Mouse (Mus musculus) lung, postnatal 0 days (tissue): ENCODE results near the gene N4bp2l2. TPM values are rescaled to one million over a fixed set of nuclear protein-coding genes. Genes with fewer than 3 reads are reported as not detected.
A peak's percentile ranks its signal among the peaks of the same experiment; 100 is the strongest.

Experiments used
- ATAC-seq: fragments of 200-750 bp; cut with Nextera tagmentation; 2 replicates; pipeline ENCODE4 v1.8.0; 2017; ENCODE audit warnings: moderate library complexity
- DNase-seq: peaks from one replicate; pipeline ENCODE4 v3.0.0-alpha.2; 2016; ENCODE audit warnings: low spot score
- H3K27ac ChIP-seq: fragments of 300-500 bp; sonication (generic); 2 replicates; pipeline ENCODE4 v1.5.1; 2014; ENCODE audit warnings: antibody characterized with exemption, mild to moderate bottlenecking, low read length, mixed read lengths
- H3K27me3 ChIP-seq: fragments of 300-500 bp; sonication (generic); replicated peaks from 2 replicates; pipeline ENCODE4 v1.6.1; 2014; ENCODE audit warnings: low read length, mixed read lengths; ENCODE audit not compliant: insufficient read depth
- H3K36me3 ChIP-seq: fragments of 300-500 bp; sonication (generic); 2 replicates; pipeline ENCODE4 v1.6.1; 2014; ENCODE audit warnings: low read length, mixed read lengths; ENCODE audit not compliant: insufficient read depth
- H3K4me1 ChIP-seq: fragments of 300-500 bp; sonication (generic); 2 replicates; pipeline ENCODE4 v1.6.1; 2014; ENCODE audit warnings: antibody characterized with exemption, low read depth, low read length, mixed read lengths; ENCODE audit not compliant: insufficient read depth
- H3K4me2 ChIP-seq: fragments of 300-500 bp; sonication (generic); replicated peaks from 2 replicates; pipeline ENCODE4 v1.6.1; 2014; ENCODE audit warnings: low read depth, mild to moderate bottlenecking, low read length, moderate library complexity, mixed read lengths
- H3K4me3 ChIP-seq: fragments of 300-500 bp; sonication (generic); 2 replicates; pipeline ENCODE4 v1.5.1; 2014; ENCODE audit warnings: low read depth, low read length
- H3K9ac ChIP-seq: fragments of 300-500 bp; sonication (generic); replicated peaks from 2 replicates; pipeline ENCODE4 v1.6.1; 2014; ENCODE audit warnings: low read depth, mild to moderate bottlenecking
- H3K9me3 ChIP-seq: fragments of 300-500 bp; sonication (generic); 2 replicates; pipeline ENCODE4 v1.6.1; 2016; ENCODE audit warnings: low read length, mixed read lengths
- CTCF ChIP-seq: IDR thresholded peaks from 2 replicates; pipeline ENCODE4 v1.5.1; 2016; ENCODE audit warnings: antibody characterized with exemption, mild to moderate bottlenecking
- EP300 ChIP-seq: IDR thresholded peaks from 2 replicates; pipeline ENCODE4 v1.6.1; 2016; ENCODE audit warnings: antibody characterized with exemption, mild to moderate bottlenecking, control low read depth
- WGBS: fragments of 180-500 bp; shearing (Covaris S2); extraction: QIAGEN DNeasy Blood & Tissue Kit; methylation state at CpG from one replicate; pipeline ENCODE4 v1.1.7; 2014; 5-methylcytosine and 5-hydroxymethylcytosine counted together
- polyA plus RNA-seq: library from polyadenylated mRNA; unstranded; fragments of >200 nt; fragmentation: Nextera tagmentation; extraction: Ambion mirVana; gene quantifications from 2 replicates; pipeline ENCODE4 v1.2.1, GENCODE M21; 2015

The N4bp2l2 gene
- polyA plus RNA-seq, 1 experiment from 2014 or later, result 36.7 TPM

DNA sequence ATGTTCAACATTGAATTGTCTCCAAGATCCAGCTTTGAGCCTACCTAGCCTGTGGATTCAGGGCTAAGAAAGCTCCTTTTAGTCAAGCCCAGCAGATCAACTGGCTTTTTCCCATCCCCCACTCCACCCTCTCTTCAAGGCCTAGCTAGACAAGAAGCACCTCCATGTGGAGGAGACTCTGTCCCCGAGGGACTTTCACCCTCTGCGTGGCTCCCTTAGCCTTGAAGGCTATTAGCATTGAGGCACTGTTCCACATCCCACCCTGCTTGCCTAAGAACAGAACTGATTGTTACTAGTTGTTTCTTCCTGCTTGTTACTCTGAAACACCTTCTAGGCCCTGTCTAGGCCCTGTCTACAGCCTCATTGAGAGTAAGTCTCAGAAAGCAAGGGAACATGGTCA lies 76.0 kb downstream of the N4bp2l2 start:
- Histone ChIP-seq H3K27ac (no peak overlapping the region), H3K4me3 (no peak overlapping the region), H3K4me2 (no peak overlapping the region), H3K36me3 (no peaks in the 10 kb centered on the region), H3K27me3 (no peaks in the 10 kb centered on the region), H3K4me1 (0 out of 2 replicates have a peak, but pooled peaks cover 3% of the 10 kb centered on the region), H3K9me3 (no peaks in the 10 kb centered on the region), H3K9ac (no peak overlapping the region)
- no peak for TF ChIP-seq EP300
- TF ChIP-seq CTCF, result no peak
- WGBS, result 69% methylated on average over 2 of the region's 2 CpGs
- ATAC-seq, result no peak
- DNase-seq, result no peak

DNA sequence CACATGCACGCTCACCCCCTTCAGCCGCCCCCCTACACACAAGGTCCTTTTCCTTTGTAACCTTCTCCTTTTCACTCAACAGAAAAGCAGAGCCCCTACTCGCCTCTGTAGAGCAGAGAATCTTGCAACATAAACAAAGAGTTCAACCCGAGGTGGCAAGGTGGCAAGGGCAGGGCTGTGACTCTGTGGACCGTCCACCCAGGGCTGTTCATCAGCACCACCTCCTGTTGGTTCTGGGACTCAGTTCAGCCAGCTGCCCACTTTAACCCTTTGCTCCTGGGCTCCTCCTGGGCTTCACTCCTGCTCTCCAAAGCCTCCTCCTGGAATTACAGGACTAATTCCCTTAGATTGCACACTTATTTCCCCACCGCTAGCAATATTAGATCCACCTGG lies 81.7 kb downstream of the N4bp2l2 start:
- WGBS, result 32% methylated on average over 6 of the region's 6 CpGs
- DNase-seq (no peak), ATAC-seq (0 out of 2 replicates have a peak, but pooled peaks have one; percentile 28)
- Histone ChIP-seq H3K27me3 (no peaks in the 10 kb centered on the region), H3K27ac (no peak overlapping the region), H3K9me3 (no peaks in the 10 kb centered on the region), H3K9ac (no peak overlapping the region), H3K4me2 (no peak overlapping the region), H3K4me1 (no peaks in the 10 kb centered on the region), H3K4me3 (no peak overlapping the region), H3K36me3 (no peaks in the 10 kb centered on the region)
- TF ChIP-seq EP300, result no peak
- TF ChIP-seq CTCF, result peak; percentile 16; the same call in 1 of the 2 replicates

GRCm38 (mm10) chr5:150583622-150584336 lies 82.2 kb downstream of the N4bp2l2 start:
- peak; percentile 77 for ATAC-seq
- 48% methylated on average over 5 of the region's 5 CpGs for whole genome bisulfite sequencing
- peak; percentile 71 for DNase-seq

DNA sequence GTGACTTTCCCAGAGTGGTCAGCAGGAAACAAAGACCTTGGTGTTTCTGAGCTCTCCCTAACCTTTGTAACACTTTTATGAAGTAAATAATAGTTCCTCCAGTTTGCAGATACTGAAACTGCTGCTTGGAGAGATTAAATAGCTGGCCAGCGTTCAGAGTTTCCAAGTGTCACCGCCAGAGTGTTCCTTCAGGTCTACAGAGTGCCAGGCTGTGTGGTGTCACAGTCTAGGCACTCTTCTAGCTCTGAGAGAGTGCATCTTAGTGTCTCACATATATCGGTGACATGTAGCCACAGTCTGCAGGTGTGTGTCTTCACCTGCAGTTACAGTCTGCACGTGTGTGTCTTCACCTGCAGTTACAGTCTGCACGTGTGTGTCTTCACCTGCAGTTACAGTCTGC lies 82.8 kb downstream of the N4bp2l2 start:
- TF ChIP-seq CTCF (no peak), EP300 (no peak)
- WGBS, result 66% methylated on average over 5 of the region's 5 CpGs
- no peaks in the 10 kb centered on the region for H3K9me3 ChIP-seq
- DNase-seq (no peak), ATAC-seq (no peak)
- H3K27me3 ChIP-seq, result no peaks in the 10 kb centered on the region
- no peaks in the 10 kb centered on the region for H3K36me3 ChIP-seq
- H3K4me2 ChIP-seq, result no peak overlapping the region
- no peak overlapping the region for H3K27ac ChIP-seq
- H3K4me3 ChIP-seq, result no peak overlapping the region
- peaks cover 7% of the 10 kb centered on the region; the same call in 1 of the 2 replicates for H3K4me1 ChIP-seq
- no peak overlapping the region for H3K9ac ChIP-seq

More at GRCm38 (mm10) chr5:150583622-150584336, 82.2 kb downstream of the N4bp2l2 start:
- no peak overlapping the region for H3K27ac ChIP-seq
- no peak overlapping the region for H3K4me3 ChIP-seq
- TF ChIP-seq CTCF (no peak), EP300 (no peak)
- no peak overlapping the region for H3K4me2 ChIP-seq
- H3K4me1 ChIP-seq, result peaks cover 4% of the 10 kb centered on the region; the same call in 1 of the 2 replicates
- H3K36me3 ChIP-seq, result no peaks in the 10 kb centered on the region
- no peak overlapping the region for H3K9ac ChIP-seq
- no peaks in the 10 kb centered on the region for H3K27me3 ChIP-seq
- H3K9me3 ChIP-seq, result no peaks in the 10 kb centered on the region

GRCm38 (mm10) chr5:150581180-150581579 lies 84.8 kb downstream of the N4bp2l2 start:
- no peak overlapping the region for H3K27ac ChIP-seq
- no peaks in the 10 kb centered on the region for H3K36me3 ChIP-seq
- TF ChIP-seq EP300 (no peak), CTCF (no peak)
- H3K9ac ChIP-seq, result no peak overlapping the region
- H3K4me2 ChIP-seq, result no peak overlapping the region
- H3K4me1 ChIP-seq, result peaks cover 7% of the 10 kb centered on the region; the same call in 1 of the 2 replicates
- H3K4me3 ChIP-seq, result no peak overlapping the region
- no peaks in the 10 kb centered on the region for H3K27me3 ChIP-seq
- DNase-seq (no peak), ATAC-seq (no peak)
- no peaks in the 10 kb centered on the region for H3K9me3 ChIP-seq
- 65% methylated on average over 6 of the region's 6 CpGs for WGBS

GRCm38 (mm10) chr5:150578613-150579171 lies 87.3 kb downstream of the N4bp2l2 start:
- ATAC-seq (no peak), DNase-seq (peak; percentile 40)
- TF ChIP-seq CTCF (no peak), EP300 (no peak)
- H3K27me3 ChIP-seq, result no peaks in the 10 kb centered on the region
- no peak overlapping the region for H3K9ac ChIP-seq
- H3K27ac ChIP-seq, result no peak overlapping the region
- H3K4me1 ChIP-seq, result peaks cover 16% of the 10 kb centered on the region; the same call in 1 of the 2 replicates
- H3K4me3 ChIP-seq, result no peak overlapping the region
- H3K4me2 ChIP-seq, result no peak overlapping the region
- no peaks in the 10 kb centered on the region for H3K36me3 ChIP-seq
- no peaks in the 10 kb centered on the region for H3K9me3 ChIP-seq
- WGBS, result 22% methylated on average over 6 of the region's 6 CpGs
